In genomic region chrX:164951858-164952576, GRCm38 (mm10) we compare ENCODE assay signal across 15 mouse cellular contexts. TPM values are rescaled to one million over a fixed set of nuclear protein-coding genes. Genes with fewer than 3 reads are reported as not detected.
DNase-seq lines count a peak whose midpoint lies in the region; ATAC-seq and TF ChIP-seq lines count a peak whose summit lies in the region.
"Had no signal": no experiment of that assay in that cellular context is flagged by ENCODE, and none has a peak within 500 bp of the region (broad histone marks: within the 10 kb centered on the region; RNA-seq: fewer than 3 reads in every experiment).

No protein-coding gene starts in this region.

- H3K27me3 ChIP-seq in heart, adult 2 months (ENCODE audit: control insufficient read depth, insufficient read depth, low read length), result no peaks in the 10 kb centered on the region
- no peaks in the 10 kb centered on the region for H3K27me3 ChIP-seq in heart, embryonic 11.5 days (ENCODE audit: control insufficient read depth, insufficient read depth, low read length)
- peaks cover 10% of the 10 kb centered on the region; the same call in 1 of the 2 replicates for H3K27me3 ChIP-seq in limb, embryonic 12.5 days
- peaks cover 19% of the 10 kb centered on the region; the same call in 1 of the 2 replicates for H3K27me3 ChIP-seq in midbrain, embryonic 10.5 days (ENCODE audit: low read depth, poor library complexity, severe bottlenecking)
- H3K27me3 ChIP-seq: intestine, embryonic 15.5 days; liver, embryonic 15.5 days had no signal

- no peak for ATAC-seq in heart, embryonic 11.5 days (replicated peaks; ENCODE audit: insufficient number of reproducible peaks, low FRiP score, low TSS enrichment)
- no peak for ATAC-seq in limb, embryonic 12.5 days (ENCODE audit: insufficient number of reproducible peaks, insufficient read depth, low FRiP score, low TSS enrichment, low read depth)
- ATAC-seq: intestine, embryonic 15.5 days had no signal

- intact Hi-C loops in heart, adult 2 months (cut with DNase I), result loop anchor here (5.0 kb wide), 1 partner anchor 50 kb away; the partner anchor contains the start of gene Gm17604
- intact Hi-C loops in heart, postnatal 10 days (cut with DNase I), result no loop called here

- no peak for TF ChIP-seq CTCF in heart, adult 2 months (IDR thresholded peaks at IDR 0.05)

- H3K27ac ChIP-seq in heart, adult 2 months, result peak overlapping the region; percentile 79
- H3K27ac ChIP-seq in heart, embryonic 11.5 days (ENCODE audit: low read depth, low read length), result no peak overlapping the region
- peak overlapping the region; percentile 80 for H3K27ac ChIP-seq in brown adipose tissue, adult 24 weeks (replicated peaks; ENCODE audit: low read depth, low read length)
- H3K27ac ChIP-seq in limb, embryonic 12.5 days, result peak overlapping the region; percentile 56; the same call in 1 of the 2 replicates
- no peak overlapping the region for H3K27ac ChIP-seq in midbrain, embryonic 10.5 days (replicated peaks)
- H3K27ac ChIP-seq: embryonic facial prominence, embryonic 10.5 days; intestine, embryonic 15.5 days; liver, embryonic 15.5 days had no signal

- H3K36me3 ChIP-seq in heart, adult 2 months (ENCODE audit: control insufficient read depth, insufficient read depth, low read length), result peaks cover 2% of the 10 kb centered on the region; the same call in 1 of the 2 replicates
- no peaks in the 10 kb centered on the region for H3K36me3 ChIP-seq in heart, embryonic 11.5 days (ENCODE audit: control insufficient read depth, insufficient read depth, low read length)
- peaks cover 4% of the 10 kb centered on the region; the same call in 1 of the 2 replicates for H3K36me3 ChIP-seq in limb, embryonic 12.5 days
- peaks cover 8% of the 10 kb centered on the region for H3K36me3 ChIP-seq in midbrain, embryonic 10.5 days
- H3K36me3 ChIP-seq: intestine, embryonic 15.5 days; liver, embryonic 15.5 days had no signal

- no peak overlapping the region for H3K9ac ChIP-seq in heart, adult 2 months (ENCODE audit: low read depth, low read length)
- no peak overlapping the region for H3K9ac ChIP-seq in heart, embryonic 11.5 days (ENCODE audit: low read depth, low read length)
- no peak overlapping the region for H3K9ac ChIP-seq in limb, embryonic 12.5 days (replicated peaks)
- H3K9ac ChIP-seq: intestine, embryonic 15.5 days; liver, embryonic 15.5 days had no signal

- DNase-seq in heart, adult 2 months, result peak in 1 of 2 experiments; percentile 13
- peak; percentile 5 to 6 for DNase-seq in heart, postnatal 10 days
- no peak for DNase-seq in ovary, postnatal 36 days (ENCODE audit: low spot score)
- DNase-seq in spleen, postnatal 14 days (ENCODE audit: low spot score in 2 of 2), result no peak
- DNase-seq in midbrain, embryonic 10.5 days (ENCODE audit: low spot score), result no peak
- DNase-seq: cerebellum, adult 11 months had no signal

- H3K4me2 ChIP-seq in heart, embryonic 11.5 days, result no peak overlapping the region
- no peak overlapping the region for H3K4me2 ChIP-seq in limb, embryonic 12.5 days
- H3K4me2 ChIP-seq: intestine, embryonic 15.5 days; liver, embryonic 15.5 days had no signal

- peaks cover 1% of the 10 kb centered on the region for H3K4me1 ChIP-seq in heart, adult 2 months (ENCODE audit: control insufficient read depth, insufficient read depth, low read length)
- no peaks in the 10 kb centered on the region for H3K4me1 ChIP-seq in heart, embryonic 11.5 days (ENCODE audit: control insufficient read depth, insufficient read depth, low read length)
- no peaks in the 10 kb centered on the region for H3K4me1 ChIP-seq in brown adipose tissue, adult 24 weeks (ENCODE audit: control insufficient read depth, insufficient read depth, insufficient read length, low read length)
- H3K4me1 ChIP-seq in limb, embryonic 12.5 days (replicated peaks), result 0 out of 2 replicates have a peak, but pooled peaks cover 2% of the 10 kb centered on the region
- no peaks in the 10 kb centered on the region for H3K4me1 ChIP-seq in midbrain, embryonic 10.5 days
- H3K4me1 ChIP-seq: embryonic facial prominence, embryonic 10.5 days; intestine, embryonic 15.5 days; liver, embryonic 15.5 days had no signal

- H3K4me3 ChIP-seq in heart, adult 2 months, result no peak overlapping the region
- H3K4me3 ChIP-seq in heart, embryonic 11.5 days (ENCODE audit: low read depth, low read length), result no peak overlapping the region
- H3K4me3 ChIP-seq in brown adipose tissue, adult 24 weeks (ENCODE audit: insufficient read depth, low read depth, low read length), result no peak overlapping the region
- H3K4me3 ChIP-seq in limb, embryonic 12.5 days (replicated peaks), result no peak overlapping the region
- H3K4me3 ChIP-seq in midbrain, embryonic 10.5 days, result no peak overlapping the region
- H3K4me3 ChIP-seq: embryonic facial prominence, embryonic 10.5 days; intestine, embryonic 15.5 days; liver, embryonic 15.5 days had no signal

- no peak for TF ChIP-seq POLR2A in heart, adult 2 months (IDR thresholded peaks at IDR 0.05; ENCODE audit: insufficient read depth, low read depth, low read length)

- no peaks in the 10 kb centered on the region for H3K79me2 ChIP-seq in heart, adult 2 months (replicated peaks; ENCODE audit: control insufficient read depth, insufficient read depth, low read length)

- WGBS in heart, adult 2 months, result 45% methylated on average over 11 of the region's 11 CpGs
- 64% methylated on average over 11 of the region's 11 CpGs for WGBS in heart, embryonic 11.5 days (ENCODE audit: insufficient replicate concordance)
- WGBS in limb, embryonic 12.5 days, result 44% methylated on average over 11 of the region's 11 CpGs
- WGBS in midbrain, embryonic 10.5 days, result 79% methylated on average over 11 of the region's 11 CpGs

- H3K9me3 ChIP-seq in heart, embryonic 11.5 days (replicated peaks; ENCODE audit: control insufficient read depth, low read length), result no peaks in the 10 kb centered on the region
- no peaks in the 10 kb centered on the region for H3K9me3 ChIP-seq in limb, embryonic 12.5 days
- no peaks in the 10 kb centered on the region for H3K9me3 ChIP-seq in midbrain, embryonic 10.5 days (replicated peaks)
- H3K9me3 ChIP-seq: embryonic facial prominence, embryonic 10.5 days; intestine, embryonic 15.5 days; liver, embryonic 15.5 days had no signal

- no peak for TF ChIP-seq EP300 in heart, adult 2 months (IDR thresholded peaks at IDR 0.05; ENCODE audit: insufficient read depth, low read depth, low read length)

RNA-seq across cellular contexts. Expression of gene Mospd2, which starts 28.2 kb away (rescaled TPM):
- total RNA-seq in heart, adult 2 months (2021), result 10 to 100 TPM; 11.5 to 12.7 TPM
- 2.9 and 8.5 TPM in 2 replicates for polyA plus RNA-seq in heart, adult 2 months (2012; rRNA removed)
- polyA plus RNA-seq in heart, embryonic 11.5 days (2014; fragmentation: Nextera tagmentation; extraction: Ambion mirVana), result 11.9 and 12.2 TPM in 2 replicates
- polyA plus RNA-seq in brown adipose tissue, adult 24 weeks (2012; ENCODE audit: insufficient read depth, insufficient read length, missing spikeins), result 10.2 and 13.5 TPM in 2 replicates
- total RNA-seq in heart, postnatal 10 days (2021), result 10 to 100 TPM; 15.2 to 16.9 TPM
- 17.5 and 18.9 TPM in 2 replicates for polyA plus RNA-seq in limb, embryonic 12.5 days (2016; fragmentation: Nextera tagmentation; extraction: Ambion mirVana)
- polyA plus RNA-seq in midbrain, embryonic 10.5 days (2016; fragmentation: Nextera tagmentation; extraction: Ambion mirVana), result 11.9 and 12.1 TPM in 2 replicates

RNA-seq across cellular contexts. Expression of gene Fancb, which starts 28.4 kb away (rescaled TPM):
- total RNA-seq in heart, adult 2 months (2021), result 1 to 10 TPM in 1 of 2 experiments, under 1 TPM in 1; 0.52 to 1.1 TPM
- 0.33 and 0.73 TPM in 2 replicates for polyA plus RNA-seq in heart, adult 2 months (2012; rRNA removed)
- polyA plus RNA-seq in heart, embryonic 11.5 days (2014; fragmentation: Nextera tagmentation; extraction: Ambion mirVana), result 6.3 and 8.1 TPM in 2 replicates
- polyA plus RNA-seq in brown adipose tissue, adult 24 weeks (2012; ENCODE audit: insufficient read depth, insufficient read length, missing spikeins), result 0.99 and 1.4 TPM in 2 replicates
- total RNA-seq in heart, postnatal 10 days (2021), result 1 to 10 TPM; 1.2 to 1.3 TPM
- 10.1 and 10.5 TPM in 2 replicates for polyA plus RNA-seq in limb, embryonic 12.5 days (2016; fragmentation: Nextera tagmentation; extraction: Ambion mirVana)
- polyA plus RNA-seq in midbrain, embryonic 10.5 days (2016; fragmentation: Nextera tagmentation; extraction: Ambion mirVana), result 10.0 and 10.3 TPM in 2 replicates

RNA-seq across cellular contexts. Expression of gene Gm17604, which starts 52.6 kb away (rescaled TPM):
- total RNA-seq in heart, adult 2 months (2021), result not detected
- polyA plus RNA-seq in heart, adult 2 months (2012; rRNA removed), result not detected in 2 replicates
- not detected in 2 replicates for polyA plus RNA-seq in heart, embryonic 11.5 days (2014; fragmentation: Nextera tagmentation; extraction: Ambion mirVana)
- polyA plus RNA-seq in brown adipose tissue, adult 24 weeks (2012; ENCODE audit: insufficient read depth, insufficient read length, missing spikeins), result not detected in 2 replicates
- total RNA-seq in heart, postnatal 10 days (2021), result not detected
- polyA plus RNA-seq in limb, embryonic 12.5 days (2016; fragmentation: Nextera tagmentation; extraction: Ambion mirVana), result not detected in 2 replicates
- not detected in 2 replicates for polyA plus RNA-seq in midbrain, embryonic 10.5 days (2016; fragmentation: Nextera tagmentation; extraction: Ambion mirVana)
- total RNA-seq: adrenal gland, adult 18-20 months had no signal
- polyA plus RNA-seq: embryonic facial prominence, embryonic 10.5 days; forebrain, embryonic 11.5 days; gonadal fat pad, adult 2 months; intestine, embryonic 15.5 days; liver, embryonic 15.5 days had no signal

Comparison
In these comparisons a context has a peak if more than half of its experiments do, and no peak if none do; other contexts are left out.
1. H3K27ac ChIP-seq: peak in heart, adult 2 months (single experiment), brown adipose tissue, adult 24 weeks (single experiment) and limb, embryonic 12.5 days (single experiment); none in heart, embryonic 11.5 days (single experiment) and midbrain, embryonic 10.5 days (single experiment).
2. DNase-seq: peak in heart, postnatal 10 days (2 of 2); none in ovary, postnatal 36 days (single experiment), spleen, postnatal 14 days (0 of 2) and midbrain, embryonic 10.5 days (single experiment).